Mouse (Mus musculus) hematopoietic stem cell, adult 5-6 weeks (primary cell): ENCODE measurements around the gene Fam216b. TPM values are rescaled to one million over a fixed set of nuclear protein-coding genes. Genes with fewer than 3 reads are reported as not detected.

Source experiments
- ATAC-seq, 2 experiments: fragments of 125-278 bp in 1 of 2; replicated peaks in 1 of 2; 2 replicates each; pipeline ENCODE4 v1.8.0; 2016 to 2017; ENCODE audit warnings: inconsistent platforms in 2 of 2, mild to moderate bottlenecking in 2 of 2, moderate number of reproducible peaks in 2 of 2, low read depth in 1 of 2, moderate TSS enrichment in 1 of 2; ENCODE audit not compliant: low FRiP score in 2 of 2, poor library complexity in 2 of 2, severe bottlenecking in 2 of 2, insufficient read depth in 1 of 2, low TSS enrichment in 1 of 2
- total RNA-seq: library from RNA; stranded (forward); fragments of 172-1452, 232-1000 nt; gene quantifications from 2 replicates; pipeline ENCODE4 v1.2.3, GENCODE M21; 2017

The Fam216b gene
- total RNA-seq: not detected in 2 replicates

DNA sequence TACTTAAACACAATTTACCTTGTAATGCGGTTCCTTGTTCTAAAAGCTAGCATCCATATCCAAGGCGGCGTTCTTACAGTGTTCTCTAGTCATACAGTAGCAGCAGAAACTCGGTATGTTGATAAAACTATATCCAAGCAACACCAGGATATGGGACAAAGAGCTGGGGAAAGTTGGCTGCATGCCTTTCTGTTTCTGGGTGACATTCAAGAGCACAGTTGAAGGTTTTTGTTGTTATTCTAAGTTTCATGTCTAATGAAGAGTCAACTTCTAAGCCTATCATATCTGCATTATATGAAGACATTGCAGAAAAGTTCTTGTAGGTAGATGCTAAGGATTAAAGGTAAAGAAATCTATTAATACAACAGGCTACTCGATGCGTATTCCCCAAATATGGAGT, at the start of gene Fam216b:
Fam216b (minus strand) TSS at position 101 of the 400 bp plus-strand sequence.
- ATAC-seq: no peak

DNA sequence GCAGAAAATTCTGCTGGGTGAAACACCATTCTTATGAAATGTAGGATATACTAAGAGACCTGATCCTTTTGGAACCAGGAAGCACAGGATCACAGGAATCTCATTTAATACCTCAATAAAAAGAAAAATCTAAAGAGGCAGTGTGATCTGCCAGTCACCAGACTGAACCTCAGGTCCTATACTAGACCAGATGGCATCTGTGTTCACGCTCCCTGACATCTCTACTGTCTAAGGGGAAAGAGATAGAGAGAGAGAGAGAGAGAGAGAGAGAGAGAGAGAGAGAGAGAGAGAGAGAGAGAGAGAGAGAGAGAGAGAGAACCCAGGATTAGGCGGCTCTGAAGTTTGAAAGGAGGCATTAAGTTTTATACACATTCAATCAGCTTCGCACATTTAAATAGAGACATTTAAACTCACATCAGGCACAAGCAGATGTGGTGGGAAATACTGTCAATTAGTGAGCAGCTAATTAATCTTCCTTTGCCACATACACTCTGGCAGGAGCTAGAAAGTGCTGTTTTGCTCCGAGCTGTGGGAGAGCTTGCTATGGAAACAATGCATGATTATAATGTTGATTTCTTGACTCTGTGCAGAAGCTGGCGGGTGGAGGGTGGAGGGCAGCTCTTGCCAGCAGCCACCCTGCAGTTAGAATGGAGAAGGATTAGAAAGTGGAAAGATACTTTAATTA, 43.7 kb upstream of the Fam216b start:
- no peak for ATAC-seq

DNA sequence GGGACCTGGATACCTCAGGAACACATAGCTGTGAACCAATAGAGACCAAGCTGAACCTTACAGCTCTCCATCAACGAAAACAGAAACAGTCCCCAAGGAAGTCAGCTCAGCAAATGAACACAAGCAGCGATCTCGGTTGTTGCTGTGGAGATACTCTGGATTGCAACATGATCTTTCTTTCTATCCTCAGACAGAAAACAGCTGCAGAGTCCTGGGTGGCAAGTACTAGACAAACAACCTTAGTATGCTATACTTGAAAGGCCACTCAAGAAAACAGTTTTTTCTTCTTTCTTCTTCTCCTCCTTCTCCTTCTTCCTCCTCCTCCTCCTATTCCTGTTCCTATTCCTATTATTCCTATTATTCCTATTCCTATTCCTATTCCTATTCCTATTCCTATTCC, 37.9 kb upstream of the Fam216b start:
- ATAC-seq: no peak

- no peak for ATAC-seq
Measured at GRCm38 (mm10) chr14:78120286-78120685, 31.5 kb upstream of the Fam216b start.

DNA sequence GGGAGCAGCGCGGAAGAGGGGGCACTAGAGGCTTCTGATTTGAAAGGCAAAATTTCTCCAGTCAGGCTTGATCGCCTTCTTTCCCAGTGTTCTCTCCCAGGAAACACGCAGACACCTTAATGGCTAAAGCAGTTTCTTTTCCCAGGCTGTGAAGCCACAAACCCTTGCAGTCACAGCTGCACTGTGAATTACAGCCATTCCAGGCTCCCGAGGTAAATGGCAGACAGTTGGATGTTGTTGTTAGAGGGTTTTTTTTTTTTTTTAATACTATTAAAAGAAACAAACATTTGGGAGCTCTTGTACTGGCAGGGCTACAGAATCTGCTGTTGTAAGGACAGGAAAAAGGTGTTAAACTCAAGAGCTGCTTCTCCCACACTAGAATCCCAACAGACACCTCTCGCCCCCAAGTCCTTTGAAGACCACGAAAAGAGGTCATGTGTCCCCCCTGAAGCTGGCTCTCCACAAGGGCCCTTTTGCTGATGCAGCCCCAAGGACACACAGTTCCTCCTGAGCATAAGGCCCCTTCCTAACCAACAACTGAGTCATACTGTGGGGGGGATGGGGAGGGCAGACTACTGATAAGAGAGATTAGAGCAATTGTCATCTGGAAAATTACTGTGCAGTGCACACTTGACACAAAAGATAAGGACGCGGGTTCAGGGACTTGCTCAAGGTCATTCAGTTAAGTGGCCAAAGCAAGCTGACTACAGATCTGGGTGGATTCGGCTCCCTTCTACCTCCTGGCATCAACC, 30.8 kb upstream of the Fam216b start:
- no peak for ATAC-seq

DNA sequence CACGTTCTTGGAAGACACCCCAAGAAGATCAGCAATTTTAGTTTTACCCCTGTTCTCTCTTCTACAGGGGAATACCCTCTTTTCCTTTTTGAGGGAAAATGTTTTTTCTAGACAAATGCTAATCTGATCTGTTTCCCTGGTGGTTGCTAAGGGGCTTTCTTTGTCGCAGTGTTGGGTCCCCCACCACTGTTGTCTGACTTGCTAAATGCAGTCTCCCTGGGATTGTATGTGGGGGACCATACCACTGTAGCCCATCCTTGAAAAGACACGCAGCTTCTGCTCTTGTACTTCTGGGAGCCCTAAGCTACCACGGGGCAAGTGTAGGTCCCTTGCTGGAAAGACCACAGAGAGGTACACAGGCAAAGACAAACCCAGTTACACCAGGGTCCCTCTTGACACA, 28.9 kb upstream of the Fam216b start:
- no peak for ATAC-seq

DNA sequence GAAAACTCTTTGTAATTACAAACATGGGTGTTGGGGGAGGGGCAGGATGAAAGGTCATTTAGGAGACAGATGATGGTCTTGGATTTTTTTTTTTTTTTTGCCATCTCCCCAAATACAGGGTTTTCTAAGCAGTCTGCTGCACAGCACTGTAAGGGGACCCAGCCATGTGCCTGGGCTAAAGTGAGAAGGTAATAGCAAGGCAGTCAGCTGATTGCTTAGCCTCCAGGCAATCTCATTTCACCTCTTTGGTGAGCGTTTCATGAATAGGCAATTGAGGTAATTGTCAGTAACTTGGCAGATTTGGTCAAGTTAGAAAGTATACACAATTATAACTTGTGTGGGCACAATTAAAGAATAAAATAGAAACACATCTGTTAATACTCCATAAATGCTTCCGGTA, 28.5 kb upstream of the Fam216b start:
- ATAC-seq: no peak

- no peak for ATAC-seq
Measured at GRCm38 (mm10) chr14:78112466-78112865, 23.7 kb upstream of the Fam216b start.

GRCm38 (mm10) chr14:78110871-78111270, 22.1 kb upstream of the Fam216b start:
- no peak for ATAC-seq

DNA sequence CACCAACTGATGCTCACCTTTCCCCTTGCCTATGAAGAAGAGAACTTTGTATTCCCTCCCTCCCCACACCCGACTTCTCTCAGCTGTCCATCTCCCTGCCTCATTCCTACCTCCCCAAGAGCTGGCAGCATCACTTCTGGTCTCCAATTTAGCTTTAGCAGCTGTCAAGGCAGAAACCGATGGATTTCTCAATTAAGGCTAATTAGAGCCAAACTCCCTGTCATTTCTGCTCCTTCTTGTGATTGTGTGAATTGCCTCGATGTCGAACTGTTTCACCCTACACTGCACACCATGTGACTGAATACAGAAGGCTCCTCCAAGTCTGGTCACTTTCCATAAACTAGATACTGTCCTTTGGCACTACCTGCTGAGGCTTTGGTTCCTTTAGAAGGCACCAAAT, 20.6 kb upstream of the Fam216b start:
- ATAC-seq: no peak

DNA sequence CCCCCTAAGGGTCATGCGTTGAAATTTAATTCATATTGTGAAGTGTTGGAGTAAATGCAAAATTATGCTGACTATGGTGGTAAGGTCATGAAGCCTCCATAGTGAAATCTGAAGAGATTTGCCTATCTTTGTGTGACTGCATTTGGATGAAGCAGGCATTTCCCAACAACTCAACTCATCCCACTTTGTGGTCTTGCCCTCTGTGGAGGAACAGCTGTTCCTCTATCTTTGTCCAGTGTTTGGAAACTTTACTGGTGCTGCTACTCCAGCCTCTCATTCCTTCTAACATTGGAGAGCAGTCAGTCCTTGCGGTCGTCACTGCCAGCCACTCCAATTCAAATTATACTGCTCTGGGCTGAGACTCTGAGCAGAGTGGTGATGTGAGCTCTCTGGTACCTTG, 19.6 kb upstream of the Fam216b start:
- no peak for ATAC-seq

- ATAC-seq: no peak
Measured at GRCm38 (mm10) chr14:78089591-78089990, 784 bp upstream of the Fam216b start.

- no peak for ATAC-seq
Measured at GRCm38 (mm10) chr14:78083465-78083864, 5.3 kb downstream of the Fam216b start.

GRCm38 (mm10) chr14:78077508-78077907, 11.3 kb downstream of the Fam216b start:
- peak in 1 of 2 experiments; percentile 46; a peak in 1 of 4 replicates for ATAC-seq

- no peak for ATAC-seq
Measured at GRCm38 (mm10) chr14:78065938-78066710, 22.7 kb downstream of the Fam216b start.

- ATAC-seq: no peak
Measured at GRCm38 (mm10) chr14:78062484-78062883, 26.3 kb downstream of the Fam216b start.

- ATAC-seq: no peak
Measured at GRCm38 (mm10) chr14:78060609-78060951, 28.2 kb downstream of the Fam216b start.

- no peak for ATAC-seq
Measured at GRCm38 (mm10) chr14:78059878-78060608, 28.8 kb downstream of the Fam216b start.
